Mouse (Mus musculus) midbrain, postnatal 0 days (tissue): ENCODE measurements around the gene Acadsb. TPM values are rescaled to one million over a fixed set of nuclear protein-coding genes. Genes with fewer than 3 reads are reported as not detected.

ENCODE experiments used
- ATAC-seq: fragments of 200-750 bp; cut with Nextera tagmentation; 2 replicates; pipeline ENCODE4 v1.8.0; 2017; ENCODE audit warnings: moderate number of reproducible peaks, mild to moderate bottlenecking, moderate TSS enrichment, moderate library complexity; ENCODE audit not compliant: low FRiP score
- DNase-seq: peaks from one replicate; pipeline ENCODE4 v3.0.0-alpha.2; 2015; ENCODE audit warnings: low spot score
- H3K27ac ChIP-seq: fragments of 300-500 bp; sonication (generic); 2 replicates; pipeline ENCODE4 v1.5.1; 2014; ENCODE audit warnings: low read depth, mild to moderate bottlenecking, low read length, mixed read lengths
- H3K27me3 ChIP-seq: fragments of 300-500 bp; sonication (generic); 2 replicates; pipeline ENCODE4 v1.6.1; 2014; ENCODE audit warnings: low read length, control low read depth, mixed read lengths; ENCODE audit not compliant: insufficient read depth
- H3K36me3 ChIP-seq: fragments of 300-500 bp; sonication (generic); 2 replicates; pipeline ENCODE4 v1.6.1; 2014; ENCODE audit warnings: low read length, control low read depth, mixed read lengths; ENCODE audit not compliant: insufficient read depth
- H3K4me1 ChIP-seq: fragments of 300-500 bp; sonication (generic); 2 replicates; pipeline ENCODE4 v1.6.1; 2014; ENCODE audit warnings: mild to moderate bottlenecking, control low read depth, antibody characterized with exemption, low read length, mixed read lengths; ENCODE audit not compliant: insufficient read depth
- H3K4me2 ChIP-seq: fragments of 300-500 bp; sonication (generic); 2 replicates; pipeline ENCODE4 v1.6.1; 2014; ENCODE audit warnings: low read depth, mild to moderate bottlenecking, low read length, mixed read lengths; ENCODE audit not compliant: poor library complexity, severe bottlenecking
- H3K4me3 ChIP-seq: fragments of 300-500 bp; sonication (generic); 2 replicates; pipeline ENCODE4 v1.5.1; 2014; ENCODE audit warnings: low read depth, mild to moderate bottlenecking, low read length, moderate library complexity
- H3K9ac ChIP-seq: fragments of 300-500 bp; sonication (generic); replicated peaks from 2 replicates; pipeline ENCODE4 v1.6.1; 2014; ENCODE audit warnings: mild to moderate bottlenecking, low read length, moderate library complexity, mixed read lengths; ENCODE audit not compliant: poor library complexity, severe bottlenecking
- H3K9me3 ChIP-seq: fragments of 300-500 bp; sonication (generic); 2 replicates; pipeline ENCODE4 v1.6.1; 2016; ENCODE audit warnings: low read length, control low read depth
- CTCF ChIP-seq: IDR thresholded peaks from 2 replicates; pipeline ENCODE4 v1.5.1; 2016; ENCODE audit warnings: antibody characterized with exemption, mild to moderate bottlenecking
- WGBS: fragments of 180-500 bp; shearing (Covaris S2); extraction: QIAGEN DNeasy Blood & Tissue Kit; methylation state at CpG from one replicate; pipeline ENCODE4 v1.1.7; 2014; 5-methylcytosine and 5-hydroxymethylcytosine counted together
- polyA plus RNA-seq: library from polyadenylated mRNA; unstranded; fragments of >200 nt; fragmentation: Nextera tagmentation; extraction: Ambion mirVana; gene quantifications from 2 replicates; pipeline ENCODE4 v1.2.1, GENCODE M21; 2015
- total RNA-seq: library from RNA; depleted of rRNA; stranded (reverse); fragments of >200 nt; gene quantifications from 2 replicates; pipeline ENCODE4 v1.2.3, GENCODE M21; 2014

The Acadsb gene
- total and polyA plus RNA-seq, 2 experiments from 2014 or later = 36.2 to 73.2 TPM

- TF ChIP-seq CTCF = peak; percentile 82
- ATAC-seq = no peak
- Histone ChIP-seq H3K4me2 (no peak overlapping the region), H3K27ac (no peak overlapping the region), H3K9me3 (no peaks in the 10 kb centered on the region), H3K27me3 (no peaks in the 10 kb centered on the region), H3K4me1 (no peaks in the 10 kb centered on the region), H3K4me3 (no peak overlapping the region), H3K36me3 (peaks cover 23% of the 10 kb centered on the region), H3K9ac (no peak overlapping the region)
- DNase-seq = peak; percentile 74
- WGBS = 15% methylated on average over 1 of the region's 1 CpGs
Measured at GRCm38 (mm10) chr7:131432244-131432643, 21.8 kb downstream of the Acadsb start.

DNA sequence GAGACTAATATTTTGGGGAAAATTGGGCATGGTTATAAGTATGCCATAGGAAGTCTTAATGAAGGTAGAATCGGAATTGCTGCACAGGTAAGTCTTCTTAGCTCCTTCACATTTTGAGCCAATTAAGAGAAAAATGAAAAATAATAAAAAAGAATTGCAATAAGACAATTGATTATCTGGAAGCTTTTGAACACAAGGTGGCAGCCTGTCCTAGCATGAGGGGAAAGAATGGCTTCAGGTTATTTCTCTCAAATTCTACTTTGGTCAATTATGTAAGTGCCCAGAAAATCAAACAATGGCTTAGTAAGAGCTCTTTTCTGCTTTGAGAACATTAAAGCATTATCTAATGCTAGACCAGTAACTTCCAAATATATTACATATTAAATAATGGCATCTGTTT, 23.9 kb downstream of the Acadsb start:
- no peak overlapping the region for H3K4me3 ChIP-seq

DNA sequence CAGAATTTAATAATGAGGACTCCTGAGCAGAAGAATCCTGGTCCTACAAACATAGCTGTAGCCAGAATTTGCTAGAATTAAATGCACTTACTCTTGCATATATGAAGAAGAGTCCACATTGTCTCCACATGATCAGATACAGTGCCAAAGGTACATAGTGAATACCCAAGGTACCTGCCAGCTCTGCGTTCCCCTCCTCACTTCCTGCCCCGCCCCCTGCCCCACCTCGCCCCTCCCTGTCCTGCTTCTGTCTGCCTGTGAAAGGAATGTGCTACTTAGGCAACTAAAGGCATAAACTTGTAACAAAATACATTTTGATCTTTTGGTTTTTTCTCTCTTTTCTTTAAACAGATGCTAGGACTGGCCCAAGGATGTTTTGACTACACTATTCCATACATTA, 26.6 kb downstream of the Acadsb start:
- no peaks in the 10 kb centered on the region for H3K9me3 ChIP-seq
- H3K4me3 ChIP-seq = no peak overlapping the region
- no peak overlapping the region for H3K9ac ChIP-seq
- no peaks in the 10 kb centered on the region for H3K27me3 ChIP-seq
- no peak for TF ChIP-seq CTCF
- DNase-seq = no peak
- H3K27ac ChIP-seq = no peak overlapping the region
- H3K36me3 ChIP-seq = peaks cover 17% of the 10 kb centered on the region
- WGBS = 72% methylated on average over 3 of the region's 3 CpGs
- H3K4me2 ChIP-seq = no peak overlapping the region
- ATAC-seq = no peak
- no peaks in the 10 kb centered on the region for H3K4me1 ChIP-seq

More for the DNA sequence above, 23.9 kb downstream of the Acadsb start:
- Histone ChIP-seq H3K27ac (no peak overlapping the region), H3K9ac (no peak overlapping the region), H3K27me3 (no peaks in the 10 kb centered on the region), H3K4me1 (no peaks in the 10 kb centered on the region), H3K9me3 (no peaks in the 10 kb centered on the region), H3K36me3 (peaks cover 25% of the 10 kb centered on the region), H3K4me2 (no peak overlapping the region)
- 74% methylated on average over 1 of the region's 1 CpGs for WGBS
- peak; percentile 15 for DNase-seq
- TF ChIP-seq CTCF = peak; percentile 67
- no peak for ATAC-seq

GRCm38 (mm10) chr7:131456714-131457113, 46.3 kb downstream of the Acadsb start:
- TF ChIP-seq CTCF = no peak
- 95% methylated on average over 5 of the region's 5 CpGs for WGBS

GRCm38 (mm10) chr7:131465117-131465601, 54.8 kb downstream of the Acadsb start:
- WGBS = 16% methylated on average over 3 of the region's 3 CpGs

More at GRCm38 (mm10) chr7:131456714-131457113, 46.3 kb downstream of the Acadsb start:
- ATAC-seq (no peak), DNase-seq (no peak)
- no peaks in the 10 kb centered on the region for H3K27me3 ChIP-seq
- H3K9ac ChIP-seq = no peak overlapping the region
- no peaks in the 10 kb centered on the region for H3K36me3 ChIP-seq
- H3K4me3 ChIP-seq = no peak overlapping the region
- no peaks in the 10 kb centered on the region for H3K4me1 ChIP-seq
- no peaks in the 10 kb centered on the region for H3K9me3 ChIP-seq
- H3K27ac ChIP-seq = no peak overlapping the region
- no peak overlapping the region for H3K4me2 ChIP-seq

DNA sequence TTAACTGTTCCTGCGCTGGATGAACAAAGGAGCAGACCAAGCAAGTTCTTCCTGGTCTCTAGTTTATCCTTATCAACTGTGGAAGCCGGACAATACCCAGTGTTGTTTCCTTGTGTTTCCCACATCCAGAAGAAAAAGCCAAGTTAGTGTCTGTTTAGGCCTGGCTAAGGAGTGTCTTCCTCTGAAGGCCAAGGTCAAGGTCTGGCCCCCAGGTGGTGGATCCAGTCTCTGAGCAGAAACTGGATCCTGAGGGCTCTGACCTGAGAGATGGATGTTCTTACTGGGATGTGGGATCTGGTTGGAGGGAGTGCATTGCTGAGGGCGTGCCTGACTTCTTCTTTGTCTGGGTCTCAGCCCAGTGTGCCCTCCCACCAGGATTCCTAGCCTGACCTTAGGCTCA, 55.3 kb downstream of the Acadsb start:
- no peak for ATAC-seq
- TF ChIP-seq CTCF = no peak
- Histone ChIP-seq H3K4me2 (no peak overlapping the region), H3K4me3 (no peak overlapping the region), H3K4me1 (no peaks in the 10 kb centered on the region), H3K9me3 (no peaks in the 10 kb centered on the region), H3K9ac (no peak overlapping the region), H3K27me3 (no peaks in the 10 kb centered on the region), H3K36me3 (no peaks in the 10 kb centered on the region), H3K27ac (no peak overlapping the region)
- 41% methylated on average over 3 of the region's 3 CpGs for WGBS
- DNase-seq = no peak

More at GRCm38 (mm10) chr7:131465117-131465601, 54.8 kb downstream of the Acadsb start:
- Histone ChIP-seq H3K36me3 (no peaks in the 10 kb centered on the region), H3K27ac (no peak overlapping the region), H3K4me3 (no peak overlapping the region), H3K9ac (no peak overlapping the region), H3K4me2 (no peak overlapping the region), H3K9me3 (no peaks in the 10 kb centered on the region), H3K27me3 (no peaks in the 10 kb centered on the region), H3K4me1 (no peaks in the 10 kb centered on the region)
- ATAC-seq (no peak), DNase-seq (peak; percentile 12)
- TF ChIP-seq CTCF = no peak
